Mouse (Mus musculus) kidney, adult 2 months (tissue): Measurements from ENCODE around the gene Rtel1. TPM values are rescaled to one million over a fixed set of nuclear protein-coding genes. Genes with fewer than 3 reads are reported as not detected.

Experiments used
- DNase-seq: peaks from one replicate; pipeline ENCODE4 v3.0.0; 2021
- H3K27ac ChIP-seq: fragments of 200-500 bp; 2 replicates; pipeline ENCODE4 v1.5.1; 2012; ENCODE audit warnings: low read depth, low read length, control low read depth, inconsistent platforms; ENCODE audit not compliant: insufficient read depth
- H3K27me3 ChIP-seq: fragments of 200-500 bp; replicated peaks from 2 replicates; pipeline ENCODE4 v1.6.1; 2012; ENCODE audit warnings: mild to moderate bottlenecking, moderate library complexity, low read length, inconsistent platforms; ENCODE audit not compliant: control insufficient read depth, insufficient read depth
- H3K36me3 ChIP-seq: fragments of 200-500 bp; 2 replicates; pipeline ENCODE4 v1.6.1; 2012; ENCODE audit warnings: mild to moderate bottlenecking, moderate library complexity, low read length, inconsistent platforms; ENCODE audit not compliant: control insufficient read depth, insufficient read depth
- H3K4me1 ChIP-seq: fragments of 200-500 bp; 2 replicates; pipeline ENCODE4 v1.6.1; 2011; ENCODE audit warnings: low read length; ENCODE audit not compliant: control insufficient read depth, insufficient read depth
- H3K4me3 ChIP-seq: fragments of 200-500 bp; 2 replicates; pipeline ENCODE4 v1.5.1; 2011; ENCODE audit warnings: mild to moderate bottlenecking, low read depth, low read length, control low read depth; ENCODE audit not compliant: insufficient read depth
- CTCF ChIP-seq: fragments of 200-500 bp; conservative IDR thresholded peaks from 2 replicates; pipeline ENCODE4 v1.5.1; 2011; ENCODE audit warnings: low read depth, mild to moderate bottlenecking, control low read depth, low read length, moderate library complexity, mixed read lengths; ENCODE audit not compliant: insufficient read depth, insufficient read length
- POLR2A ChIP-seq: fragments of 200-500 bp; IDR thresholded peaks from one replicate; pipeline ENCODE4 v1.6.1; 2011; ENCODE audit warnings: low read depth, low read length, control low read depth
- WGBS: fragments of 180-500 bp; shearing (Covaris S2); methylation state at CpG from one replicate; pipeline ENCODE4 v1.1.7; 2018; 5-methylcytosine and 5-hydroxymethylcytosine counted together
- polyA plus RNA-seq: library from polyadenylated mRNA; depleted of rRNA; stranded (reverse); fragments of >200 nt; gene quantifications from 2 replicates; pipeline ENCODE4 v1.2.3, GENCODE M21; 2012

Gene Rtel1
- polyA plus RNA-seq, 1 experiment = 30.2 TPM

GRCm38 (mm10) chr2:181364487-181364859 is 44.9 kb downstream of the Rtel1 start:
- H3K4me1 ChIP-seq = peaks cover 6% of the 10 kb centered on the region; the same call in 1 of the 2 replicates
- 5% methylated on average over 14 of the region's 14 CpGs for WGBS
- no peak for DNase-seq
- H3K27ac ChIP-seq = no peak overlapping the region
- no peaks in the 10 kb centered on the region for H3K27me3 ChIP-seq
- TF ChIP-seq CTCF (no peak), POLR2A (no peak)
- peaks cover 2% of the 10 kb centered on the region; the same call in 1 of the 2 replicates for H3K36me3 ChIP-seq
- H3K4me3 ChIP-seq = peak overlapping the region; percentile 75

GRCm38 (mm10) chr2:181364860-181365596 is 45.5 kb downstream of the Rtel1 start, which contains the start of the genes Zgpat and Arfrp1:
Gene Zgpat (plus strand): TSS chr2:181364928.
Gene Arfrp1 (minus strand): TSS chr2:181365404.
- Histone ChIP-seq H3K4me1 (peaks cover 6% of the 10 kb centered on the region; the same call in 1 of the 2 replicates), H3K36me3 (peaks cover 2% of the 10 kb centered on the region; the same call in 1 of the 2 replicates), H3K27ac (peak within 1 kb of the TSS; percentile 86), H3K27me3 (no peaks in the 10 kb centered on the region), H3K4me3 (peak within 1 kb of the TSS; percentile 75)
- peak; percentile 94 for DNase-seq
- TF ChIP-seq POLR2A (no peak), CTCF (no peak)
- under 1% methylated on average over 71 of the region's 71 CpGs for WGBS

GRCm38 (mm10) chr2:181365655-181366075 is 46.1 kb downstream of the Rtel1 start:
- DNase-seq = no peak
- WGBS = under 1% methylated on average over 20 of the region's 20 CpGs
- Histone ChIP-seq H3K36me3 (peaks cover under 1% of the 10 kb centered on the region; the same call in 1 of the 2 replicates), H3K27me3 (no peaks in the 10 kb centered on the region), H3K27ac (peak overlapping the region; percentile 86), H3K4me3 (peak overlapping the region; percentile 75), H3K4me1 (peaks cover 6% of the 10 kb centered on the region; the same call in 1 of the 2 replicates)
- TF ChIP-seq POLR2A = no peak
- no peak for TF ChIP-seq CTCF

- TF ChIP-seq POLR2A (no peak), CTCF (0 out of 2 replicates have a peak, but pooled peaks have one; percentile 1)
- Histone ChIP-seq H3K27ac (no peak overlapping the region), H3K4me3 (no peak overlapping the region), H3K4me1 (peaks cover 3% of the 10 kb centered on the region; the same call in 1 of the 2 replicates), H3K27me3 (no peaks in the 10 kb centered on the region), H3K36me3 (no peaks in the 10 kb centered on the region; the same call in 1 of the 2 replicates)
- WGBS = 93% methylated on average over 5 of the region's 5 CpGs
- no peak for DNase-seq
Observed at GRCm38 (mm10) chr2:181370001-181370400, 50.5 kb downstream of the Rtel1 start.

- no peak for TF ChIP-seq POLR2A
- no peak for TF ChIP-seq CTCF
- WGBS = 93% methylated on average over 2 of the region's 2 CpGs
- Histone ChIP-seq H3K27ac (no peak overlapping the region), H3K4me1 (no peaks in the 10 kb centered on the region), H3K27me3 (no peaks in the 10 kb centered on the region), H3K36me3 (0 out of 2 replicates have a peak, but pooled peaks cover 3% of the 10 kb centered on the region), H3K4me3 (no peak overlapping the region)
- DNase-seq = peak; percentile 41
Observed at GRCm38 (mm10) chr2:181375787-181376186, 56.2 kb downstream of the Rtel1 start.

GRCm38 (mm10) chr2:181377230-181377629 is 57.7 kb downstream of the Rtel1 start:
- Histone ChIP-seq H3K36me3 (0 out of 2 replicates have a peak, but pooled peaks cover 3% of the 10 kb centered on the region), H3K27me3 (no peaks in the 10 kb centered on the region), H3K4me1 (no peaks in the 10 kb centered on the region), H3K4me3 (no peak overlapping the region), H3K27ac (no peak overlapping the region)
- no peak for TF ChIP-seq POLR2A
- TF ChIP-seq CTCF = no peak
- 50% methylated on average over 2 of the region's 2 CpGs for WGBS
- no peak for DNase-seq

- no peak overlapping the region for H3K27ac ChIP-seq
- no peak for DNase-seq
- TF ChIP-seq POLR2A (no peak), CTCF (no peak)
- H3K4me1 ChIP-seq = no peaks in the 10 kb centered on the region
- 0 out of 2 replicates have a peak, but pooled peaks cover 3% of the 10 kb centered on the region for H3K36me3 ChIP-seq
- no peaks in the 10 kb centered on the region for H3K27me3 ChIP-seq
- WGBS = 80% methylated on average over 5 of the region's 5 CpGs
- H3K4me3 ChIP-seq = no peak overlapping the region
Observed at GRCm38 (mm10) chr2:181378701-181379100, 59.2 kb downstream of the Rtel1 start.
